Mouse (Mus musculus) MN1 (cell line): Measurements from ENCODE around the gene Arhgef28.
A peak's percentile ranks its signal among the peaks of the same experiment; 100 is the strongest.
"Not testable (repeated sequence)": the region's sequence is repeated elsewhere in the genome, so short reads cannot be mapped to it uniquely, and the experiment has no call there.

Experiments used
- DNase-seq: peaks from one replicate; pipeline ENCODE4 v3.0.0-alpha.2; 2016; ENCODE audit warnings: low spot score

Arhgef28 gene

GRCm38 (mm10) chr13:98124113-98124745 is 82.0 kb downstream of the Arhgef28 start:
- DNase-seq: peak; percentile 55

GRCm38 (mm10) chr13:98122766-98123165 is 83.5 kb downstream of the Arhgef28 start:
- no peak for DNase-seq

- DNase-seq: no peak
These were observed 84.2 kb downstream of the Arhgef28 start for GRCm38 (mm10) chr13:98121993-98122392.

GRCm38 (mm10) chr13:98121124-98121470 is 85.1 kb downstream of the Arhgef28 start:
- DNase-seq: no peak

GRCm38 (mm10) chr13:98120356-98121123 is 85.7 kb downstream of the Arhgef28 start:
- DNase-seq: no peak

GRCm38 (mm10) chr13:98118291-98118690 is 87.9 kb downstream of the Arhgef28 start:
- DNase-seq: no peak

GRCm38 (mm10) chr13:98117566-98118254 is 88.5 kb downstream of the Arhgef28 start:
- no peak for DNase-seq

GRCm38 (mm10) chr13:98115650-98116049 is 90.6 kb downstream of the Arhgef28 start:
- DNase-seq: no peak

GRCm38 (mm10) chr13:98115051-98115450 is 91.2 kb downstream of the Arhgef28 start:
- no peak for DNase-seq

GRCm38 (mm10) chr13:98112812-98113503 is 93.3 kb downstream of the Arhgef28 start:
- no peak for DNase-seq

GRCm38 (mm10) chr13:98111531-98111930 is 94.7 kb downstream of the Arhgef28 start:
- DNase-seq: no peak

- no peak for DNase-seq
These were observed 95.2 kb downstream of the Arhgef28 start for GRCm38 (mm10) chr13:98111021-98111420.

- not testable (repeated sequence) for DNase-seq
These were observed 97.8 kb downstream of the Arhgef28 start for GRCm38 (mm10) chr13:98108481-98108880.

- no peak for DNase-seq
These were observed 98.6 kb downstream of the Arhgef28 start for GRCm38 (mm10) chr13:98107621-98108020.

- DNase-seq: peak; percentile 73
These were observed 110.3 kb downstream of the Arhgef28 start for GRCm38 (mm10) chr13:98095966-98096365.

- peak; percentile 25 for DNase-seq
These were observed 111.9 kb downstream of the Arhgef28 start for GRCm38 (mm10) chr13:98094332-98094731.

- DNase-seq: no peak
These were observed 112.8 kb downstream of the Arhgef28 start for GRCm38 (mm10) chr13:98093483-98093882.

- DNase-seq: no peak
These were observed 113.8 kb downstream of the Arhgef28 start for GRCm38 (mm10) chr13:98092354-98093002.

- no peak for DNase-seq
These were observed 126.6 kb downstream of the Arhgef28 start for GRCm38 (mm10) chr13:98079640-98080039.

- no peak for DNase-seq
These were observed 128.0 kb downstream of the Arhgef28 start for GRCm38 (mm10) chr13:98078251-98078650.

- no peak for DNase-seq
These were observed 129.0 kb downstream of the Arhgef28 start for GRCm38 (mm10) chr13:98077216-98077615.

GRCm38 (mm10) chr13:98074871-98075270 is 131.4 kb downstream of the Arhgef28 start:
- DNase-seq: peak; percentile 42
